Mouse (Mus musculus): ENCODE results near the gene Zfp169. TPM values are rescaled to one million over a fixed set of nuclear protein-coding genes. Genes with fewer than 3 reads are reported as not detected.
A peak's percentile ranks its signal among the peaks of the same experiment; 100 is the strongest.

Zfp169 gene
- total and polyA plus RNA-seq, 2 experiments from 2014 or later = 4.0 to 36.6 TPM

DNA sequence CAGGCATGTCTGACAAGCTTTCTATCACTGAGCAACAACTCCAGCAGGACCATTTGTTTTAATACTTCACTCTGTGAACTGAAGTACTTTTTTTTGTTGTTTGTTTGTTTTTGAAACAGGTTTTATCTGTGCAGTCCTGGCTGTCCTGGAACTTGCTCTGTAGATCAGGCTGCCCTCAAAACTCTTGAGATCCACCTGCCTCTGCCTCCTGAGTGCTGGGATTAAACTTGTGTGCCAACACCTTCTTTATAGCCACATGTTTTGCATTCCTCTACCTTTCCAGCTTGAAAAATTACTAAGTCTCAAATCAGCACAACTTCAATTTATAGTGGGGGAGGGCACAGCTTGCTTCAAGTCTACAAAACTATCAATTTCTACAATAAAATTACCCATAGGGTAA, 31.1 kb upstream of the Zfp169 start:
- no peak for DNase-seq
- Histone ChIP-seq H3K4me1 (ENCODE audit: insufficient read depth) (peaks cover 4% of the 10 kb centered on the region; the same call in 1 of the 2 replicates), H3K9me3 (ENCODE audit: low read length) (no peaks in the 10 kb centered on the region), H3K27me3 (ENCODE audit: insufficient read depth, low read length) (no peaks in the 10 kb centered on the region), H3K4me3 (ENCODE audit: low read depth, low read length) (no peak overlapping the region), H3K4me2 (ENCODE audit: low read depth) (no peak overlapping the region), H3K9ac (no peak overlapping the region), H3K36me3 (ENCODE audit: insufficient read depth) (no peaks in the 10 kb centered on the region), H3K27ac (ENCODE audit: low read depth, low read length) (no peak overlapping the region)
- no peak for TF ChIP-seq CTCF (IDR thresholded peaks at IDR 0.05; ENCODE audit: low read depth)
- ATAC-seq = no peak

- ATAC-seq = no peak
- no peaks in the 10 kb centered on the region for H3K9me3 ChIP-seq (ENCODE audit: low read length)
- DNase-seq = no peak
- no peaks in the 10 kb centered on the region for H3K27me3 ChIP-seq (ENCODE audit: insufficient read depth, low read length)
- no peak overlapping the region for H3K4me3 ChIP-seq (ENCODE audit: low read depth, low read length)
- WGBS = 63% methylated on average over 1 of the region's 1 CpGs
- no peak overlapping the region for H3K27ac ChIP-seq (ENCODE audit: low read depth, low read length)
- H3K4me1 ChIP-seq (ENCODE audit: insufficient read depth) = peaks cover 4% of the 10 kb centered on the region; the same call in 1 of the 2 replicates
- no peak overlapping the region for H3K9ac ChIP-seq
- H3K4me2 ChIP-seq (ENCODE audit: low read depth) = no peak overlapping the region
- no peak for TF ChIP-seq CTCF (IDR thresholded peaks at IDR 0.05; ENCODE audit: low read depth)
- no peaks in the 10 kb centered on the region for H3K36me3 ChIP-seq (ENCODE audit: insufficient read depth)
Measured at GRCm38 (mm10) chr13:48540488-48540887, 27.2 kb upstream of the Zfp169 start.

DNA sequence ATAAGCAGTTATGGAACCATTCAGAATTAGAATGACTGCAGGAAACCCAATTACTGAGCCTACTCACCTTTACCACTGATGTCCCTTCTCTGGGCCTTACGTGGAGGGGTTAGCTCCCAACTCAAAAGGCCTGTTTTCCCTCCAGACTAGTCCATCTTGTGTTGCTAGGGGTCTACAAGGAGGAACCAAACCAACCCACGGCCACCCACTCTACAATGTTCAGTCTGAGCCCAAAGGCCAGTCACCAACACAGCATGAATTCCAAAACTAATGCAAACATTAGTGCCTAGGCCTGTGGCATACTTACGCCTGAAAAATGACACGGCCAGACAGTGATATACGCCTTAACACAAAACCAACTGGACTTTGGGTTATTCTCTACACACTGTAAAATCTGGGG, 20.2 kb upstream of the Zfp169 start:
- no peaks in the 10 kb centered on the region for H3K4me1 ChIP-seq (ENCODE audit: insufficient read depth)
- ATAC-seq (no peak), DNase-seq (no peak)
- no peak for TF ChIP-seq CTCF (IDR thresholded peaks at IDR 0.05; ENCODE audit: low read depth)
- no peaks in the 10 kb centered on the region for H3K9me3 ChIP-seq (ENCODE audit: low read length)
- H3K27me3 ChIP-seq (ENCODE audit: insufficient read depth, low read length) = no peaks in the 10 kb centered on the region
- H3K4me2 ChIP-seq (ENCODE audit: low read depth) = no peak overlapping the region
- H3K27ac ChIP-seq (ENCODE audit: low read depth, low read length) = no peak overlapping the region
- no peak overlapping the region for H3K4me3 ChIP-seq (ENCODE audit: low read depth, low read length)
- no peaks in the 10 kb centered on the region for H3K36me3 ChIP-seq (ENCODE audit: insufficient read depth)
- 89% methylated on average over 5 of the region's 5 CpGs for WGBS
- H3K9ac ChIP-seq = no peak overlapping the region

DNA sequence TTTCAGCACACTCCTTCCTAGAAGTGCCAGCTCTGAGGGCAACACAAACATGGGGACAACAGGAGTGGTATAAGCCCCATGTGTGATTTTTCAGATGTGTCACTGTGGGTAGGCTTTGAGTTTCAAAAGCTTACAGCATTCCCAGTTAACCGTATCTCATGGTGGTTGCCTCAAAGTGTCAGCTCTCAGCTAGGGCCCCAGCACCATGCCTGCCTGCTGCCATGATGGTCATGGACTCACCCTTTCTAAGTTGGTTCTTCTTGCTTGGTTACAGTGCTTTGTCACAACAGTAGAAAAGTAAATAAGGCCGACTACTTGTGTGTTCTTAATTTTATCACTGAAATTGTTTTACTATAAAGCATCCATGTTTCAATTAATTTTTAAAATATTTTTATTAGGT, 18.2 kb upstream of the Zfp169 start:
- ATAC-seq (no peak), DNase-seq (no peak)
- Histone ChIP-seq H3K4me3 (ENCODE audit: low read depth, low read length) (no peak overlapping the region), H3K9me3 (ENCODE audit: low read length) (no peaks in the 10 kb centered on the region), H3K27me3 (ENCODE audit: insufficient read depth, low read length) (no peaks in the 10 kb centered on the region), H3K27ac (ENCODE audit: low read depth, low read length) (no peak overlapping the region), H3K4me1 (ENCODE audit: insufficient read depth) (no peaks in the 10 kb centered on the region), H3K9ac (no peak overlapping the region), H3K4me2 (ENCODE audit: low read depth) (no peak overlapping the region), H3K36me3 (ENCODE audit: insufficient read depth) (no peaks in the 10 kb centered on the region)
- WGBS = 77% methylated on average over 2 of the region's 2 CpGs
- no peak for TF ChIP-seq CTCF (IDR thresholded peaks at IDR 0.05; ENCODE audit: low read depth)

DNA sequence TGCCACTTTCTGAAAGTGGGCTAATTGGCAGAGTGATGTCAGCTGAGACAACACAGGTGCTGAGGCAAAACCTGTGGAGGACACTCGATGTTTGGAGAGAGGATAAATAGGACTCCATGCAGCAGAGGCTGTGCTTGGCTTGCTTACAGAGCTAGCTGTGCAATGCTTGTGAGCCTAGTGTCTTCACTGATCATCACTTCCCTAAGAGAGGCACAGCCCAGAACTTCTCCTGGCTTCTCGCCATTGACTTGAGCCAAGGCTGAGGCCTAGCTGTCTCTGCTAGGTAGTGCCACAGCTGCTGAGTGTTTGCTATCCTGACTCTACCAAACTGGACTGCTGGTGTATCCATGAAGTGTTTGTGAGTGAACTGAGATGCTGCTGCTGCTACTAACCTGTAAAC, 17.4 kb upstream of the Zfp169 start:
- WGBS = 71% methylated on average over 2 of the region's 2 CpGs
- no peak for DNase-seq

GRCm38 (mm10) chr13:48529028-48529427, 15.8 kb upstream of the Zfp169 start:
- WGBS = 50% methylated on average over 2 of the region's 2 CpGs
- no peak overlapping the region for H3K27ac ChIP-seq (ENCODE audit: low read depth, low read length)

More for the DNA sequence above, 17.4 kb upstream of the Zfp169 start:
- no peak for TF ChIP-seq CTCF (IDR thresholded peaks at IDR 0.05; ENCODE audit: low read depth)
- Histone ChIP-seq H3K4me1 (ENCODE audit: insufficient read depth) (no peaks in the 10 kb centered on the region), H3K27me3 (ENCODE audit: insufficient read depth, low read length) (no peaks in the 10 kb centered on the region), H3K4me3 (ENCODE audit: low read depth, low read length) (no peak overlapping the region), H3K9me3 (ENCODE audit: low read length) (no peaks in the 10 kb centered on the region), H3K27ac (ENCODE audit: low read depth, low read length) (no peak overlapping the region), H3K36me3 (ENCODE audit: insufficient read depth) (no peaks in the 10 kb centered on the region), H3K4me2 (ENCODE audit: low read depth) (no peak overlapping the region), H3K9ac (no peak overlapping the region)
- no peak for ATAC-seq

DNA sequence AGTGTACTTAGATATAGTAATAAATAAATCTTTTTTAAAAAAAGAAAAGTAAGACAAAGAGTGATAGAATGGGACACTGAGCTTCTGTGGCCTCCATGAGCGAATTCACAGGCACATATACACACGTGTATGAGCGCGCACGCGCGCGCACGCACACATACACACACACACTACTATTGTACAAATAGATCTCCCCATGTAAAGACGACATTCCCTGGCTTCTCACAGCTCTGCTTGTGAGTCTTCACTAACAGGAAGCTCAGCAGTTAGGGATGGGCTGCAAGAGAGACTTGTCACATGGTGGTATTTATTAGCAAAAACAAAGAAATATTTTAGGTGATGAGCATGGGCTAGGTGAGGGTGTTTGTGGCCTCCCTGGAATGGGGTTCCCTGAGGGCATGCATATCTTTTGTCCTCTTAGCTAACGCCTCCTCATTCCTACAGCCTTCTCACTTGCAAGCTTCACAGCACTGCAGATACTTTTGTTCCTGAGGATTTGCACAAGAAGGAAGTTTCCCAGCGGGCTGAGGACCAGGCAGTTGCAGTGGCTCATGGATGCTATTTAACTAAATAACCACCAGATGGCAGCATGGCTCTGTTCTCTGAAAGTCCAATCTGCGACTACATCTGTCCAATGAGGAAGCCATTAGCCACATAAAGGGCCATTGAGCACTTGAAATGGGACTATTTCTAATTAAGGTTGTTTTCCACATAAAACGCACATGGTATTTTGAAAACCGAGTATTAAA, 15.0 kb upstream of the Zfp169 start:
- Histone ChIP-seq H3K27ac (ENCODE audit: low read depth, low read length) (no peak overlapping the region), H3K9ac (no peak overlapping the region), H3K36me3 (ENCODE audit: insufficient read depth) (no peaks in the 10 kb centered on the region), H3K9me3 (ENCODE audit: low read length) (no peaks in the 10 kb centered on the region), H3K4me1 (ENCODE audit: insufficient read depth) (no peaks in the 10 kb centered on the region), H3K4me2 (ENCODE audit: low read depth) (no peak overlapping the region), H3K4me3 (ENCODE audit: low read depth, low read length) (no peak overlapping the region), H3K27me3 (ENCODE audit: insufficient read depth, low read length) (no peaks in the 10 kb centered on the region)
- peak; percentile 90 for DNase-seq
- WGBS = 54% methylated on average over 15 of the region's 15 CpGs
- ATAC-seq = peak; percentile 90
- peak; percentile 94 for TF ChIP-seq CTCF (IDR thresholded peaks at IDR 0.05; ENCODE audit: low read depth)

More at GRCm38 (mm10) chr13:48529028-48529427, 15.8 kb upstream of the Zfp169 start:
- no peaks in the 10 kb centered on the region for H3K9me3 ChIP-seq (ENCODE audit: low read length)
- no peaks in the 10 kb centered on the region for H3K27me3 ChIP-seq (ENCODE audit: insufficient read depth, low read length)
- H3K4me2 ChIP-seq (ENCODE audit: low read depth) = no peak overlapping the region
- no peaks in the 10 kb centered on the region for H3K4me1 ChIP-seq (ENCODE audit: insufficient read depth)
- 0 out of 2 replicates have a peak, but pooled peaks have one; percentile 18 for ATAC-seq
- no peak overlapping the region for H3K4me3 ChIP-seq (ENCODE audit: low read depth, low read length)
- no peak overlapping the region for H3K9ac ChIP-seq
- no peak for DNase-seq
- no peaks in the 10 kb centered on the region for H3K36me3 ChIP-seq (ENCODE audit: insufficient read depth)
- no peak for TF ChIP-seq CTCF (IDR thresholded peaks at IDR 0.05; ENCODE audit: low read depth)
